Mouse (Mus musculus) erythroblast, embryonic 14.5 days (primary cell): ENCODE measurements around the gene Olfr545.

Source experiments
- GATA1 ChIP-seq: IDR thresholded peaks from 2 replicates; pipeline ENCODE4 v1.6.1; 2012; ENCODE audit warnings: low read length, inconsistent platforms, mixed read lengths
- TAL1 ChIP-seq: IDR thresholded peaks from 3 replicates; pipeline ENCODE4 v1.6.1; 2012; ENCODE audit warnings: low read length, inconsistent platforms, mixed read lengths

- TF ChIP-seq GATA1 (no peak), TAL1 (no peak)
Observed at GRCm38 (mm10) chr7:102472675-102473074, 26.7 kb downstream of the Olfr545 start.
